Mouse (Mus musculus) lung, embryonic 16.5 days (tissue): Measurements from ENCODE around the gene Pou2f1. TPM values are rescaled to one million over a fixed set of nuclear protein-coding genes. Genes with fewer than 3 reads are reported as not detected.

Experiments used
- ATAC-seq: fragments of 200-750 bp; cut with Nextera tagmentation; 2 replicates; pipeline ENCODE4 v1.8.0; 2017; ENCODE audit warnings: low read depth, mild to moderate bottlenecking, moderate library complexity
- H3K27ac ChIP-seq: fragments of 300-500 bp; sonication (generic); 2 replicates; pipeline ENCODE4 v1.5.1; 2014; ENCODE audit warnings: mild to moderate bottlenecking, control low read depth, low read length
- H3K27me3 ChIP-seq: fragments of 300-500 bp; sonication (generic); 2 replicates; pipeline ENCODE4 v1.6.1; 2014; ENCODE audit warnings: low read depth, low read length, mixed read lengths; ENCODE audit not compliant: control insufficient read depth, insufficient read depth
- H3K36me3 ChIP-seq: fragments of 300-500 bp; sonication (generic); 2 replicates; pipeline ENCODE4 v1.6.1; 2014; ENCODE audit warnings: low read length; ENCODE audit not compliant: control insufficient read depth, insufficient read depth
- H3K4me1 ChIP-seq: fragments of 300-500 bp; sonication (generic); replicated peaks from 2 replicates; pipeline ENCODE4 v1.6.1; 2014; ENCODE audit warnings: low read length, mixed read lengths; ENCODE audit not compliant: control insufficient read depth, insufficient read depth
- H3K4me2 ChIP-seq: fragments of 300-500 bp; sonication (generic); 2 replicates; pipeline ENCODE4 v1.6.1; 2014; ENCODE audit warnings: low read depth, low read length, control low read depth
- H3K4me3 ChIP-seq: fragments of 300-500 bp; sonication (generic); 2 replicates; pipeline ENCODE4 v1.5.1; 2014; ENCODE audit warnings: mild to moderate bottlenecking, low read length, control low read depth
- H3K9ac ChIP-seq: fragments of 300-500 bp; sonication (generic); 2 replicates; pipeline ENCODE4 v1.6.1; 2014; ENCODE audit warnings: low read length, control low read depth
- H3K9me3 ChIP-seq: fragments of 300-500 bp; sonication (generic); 2 replicates; pipeline ENCODE4 v1.6.1; 2016; ENCODE audit warnings: low read length; ENCODE audit not compliant: control insufficient read depth
- WGBS: fragments of 180-500 bp; shearing (Covaris S2); extraction: QIAGEN DNeasy Blood & Tissue Kit; methylation state at CpG from one replicate; pipeline ENCODE4 v1.1.7; 2014; 5-methylcytosine and 5-hydroxymethylcytosine counted together
- polyA plus RNA-seq: library from polyadenylated mRNA; unstranded; fragments of >200 nt; fragmentation: Nextera tagmentation; extraction: Ambion mirVana; gene quantifications from 2 replicates; pipeline ENCODE4 v1.2.1, GENCODE M21; 2015

Gene Pou2f1
- polyA plus RNA-seq, 1 experiment from 2014 or later: 16.3 TPM

GRCm38 (mm10) chr1:165909471-165909870 is 93.0 kb downstream of the Pou2f1 start:
- Histone ChIP-seq H3K4me3 (no peak overlapping the region), H3K9ac (no peak overlapping the region), H3K36me3 (peaks cover 6% of the 10 kb centered on the region), H3K4me2 (no peak overlapping the region), H3K4me1 (no peaks in the 10 kb centered on the region), H3K9me3 (no peaks in the 10 kb centered on the region), H3K27ac (no peak overlapping the region), H3K27me3 (no peaks in the 10 kb centered on the region)
- ATAC-seq: no peak
- 95% methylated on average over 3 of the region's 3 CpGs for WGBS

GRCm38 (mm10) chr1:165908806-165909205 is 93.7 kb downstream of the Pou2f1 start:
- WGBS: 79% methylated on average over 3 of the region's 3 CpGs
- no peaks in the 10 kb centered on the region for H3K27me3 ChIP-seq
- no peaks in the 10 kb centered on the region for H3K4me1 ChIP-seq
- H3K4me2 ChIP-seq: no peak overlapping the region
- H3K27ac ChIP-seq: no peak overlapping the region
- H3K9me3 ChIP-seq: no peaks in the 10 kb centered on the region
- H3K4me3 ChIP-seq: no peak overlapping the region
- H3K9ac ChIP-seq: no peak overlapping the region
- H3K36me3 ChIP-seq: peaks cover 6% of the 10 kb centered on the region
- no peak for ATAC-seq

GRCm38 (mm10) chr1:165908153-165908552 is 94.3 kb downstream of the Pou2f1 start:
- Histone ChIP-seq H3K4me1 (no peaks in the 10 kb centered on the region), H3K9me3 (no peaks in the 10 kb centered on the region), H3K36me3 (peaks cover 6% of the 10 kb centered on the region), H3K9ac (no peak overlapping the region), H3K27me3 (no peaks in the 10 kb centered on the region), H3K4me2 (no peak overlapping the region), H3K4me3 (no peak overlapping the region), H3K27ac (no peak overlapping the region)
- ATAC-seq: no peak
- 87% methylated on average over 2 of the region's 2 CpGs for WGBS

- H3K36me3 ChIP-seq: peaks cover 7% of the 10 kb centered on the region
- ATAC-seq: no peak
- no peak overlapping the region for H3K4me3 ChIP-seq
- H3K27me3 ChIP-seq: no peaks in the 10 kb centered on the region
- 92% methylated on average over 1 of the region's 1 CpGs for WGBS
- no peak overlapping the region for H3K9ac ChIP-seq
- no peak overlapping the region for H3K4me2 ChIP-seq
- H3K4me1 ChIP-seq: no peaks in the 10 kb centered on the region
- H3K9me3 ChIP-seq: no peaks in the 10 kb centered on the region
- no peak overlapping the region for H3K27ac ChIP-seq
Observed at GRCm38 (mm10) chr1:165903596-165903995, 98.9 kb downstream of the Pou2f1 start.

GRCm38 (mm10) chr1:165891686-165892085 is 110.8 kb downstream of the Pou2f1 start:
- no peaks in the 10 kb centered on the region for H3K27me3 ChIP-seq
- H3K27ac ChIP-seq: no peak overlapping the region
- ATAC-seq: no peak
- H3K36me3 ChIP-seq: peaks cover 19% of the 10 kb centered on the region
- no peaks in the 10 kb centered on the region for H3K9me3 ChIP-seq
- H3K4me1 ChIP-seq: no peaks in the 10 kb centered on the region
- H3K4me3 ChIP-seq: no peak overlapping the region
- no peak overlapping the region for H3K9ac ChIP-seq
- 79% methylated on average over 2 of the region's 2 CpGs for WGBS
- H3K4me2 ChIP-seq: no peak overlapping the region

- Histone ChIP-seq H3K9ac (no peak overlapping the region), H3K27me3 (no peaks in the 10 kb centered on the region), H3K27ac (no peak overlapping the region), H3K4me1 (no peaks in the 10 kb centered on the region), H3K36me3 (peaks cover 7% of the 10 kb centered on the region; the same call in 1 of the 2 replicates), H3K4me2 (no peak overlapping the region), H3K4me3 (no peak overlapping the region), H3K9me3 (no peaks in the 10 kb centered on the region)
- 75% methylated on average over 8 of the region's 8 CpGs for WGBS
- ATAC-seq: no peak
Observed at GRCm38 (mm10) chr1:165882146-165882900, 120.2 kb downstream of the Pou2f1 start.

- no peaks in the 10 kb centered on the region for H3K27me3 ChIP-seq
- no peak overlapping the region for H3K9ac ChIP-seq
- no peak overlapping the region for H3K27ac ChIP-seq
- H3K36me3 ChIP-seq: peaks cover 11% of the 10 kb centered on the region; the same call in 1 of the 2 replicates
- ATAC-seq: no peak
- H3K4me2 ChIP-seq: no peak overlapping the region
- H3K9me3 ChIP-seq: no peaks in the 10 kb centered on the region
- 97% methylated on average over 2 of the region's 2 CpGs for WGBS
- 0 out of 2 replicates have a peak, but pooled peaks cover 5% of the 10 kb centered on the region for H3K4me1 ChIP-seq
- H3K4me3 ChIP-seq: no peak overlapping the region
Observed at GRCm38 (mm10) chr1:165878751-165879150, 123.7 kb downstream of the Pou2f1 start.

- Histone ChIP-seq H3K27ac (no peak overlapping the region), H3K4me2 (no peak overlapping the region), H3K36me3 (peaks cover 11% of the 10 kb centered on the region; the same call in 1 of the 2 replicates), H3K4me3 (no peak overlapping the region), H3K27me3 (no peaks in the 10 kb centered on the region), H3K9ac (no peak overlapping the region), H3K9me3 (no peaks in the 10 kb centered on the region), H3K4me1 (0 out of 2 replicates have a peak, but pooled peaks cover 5% of the 10 kb centered on the region)
- ATAC-seq: no peak
- 82% methylated on average over 6 of the region's 6 CpGs for WGBS
Observed at GRCm38 (mm10) chr1:165875520-165876284, 126.8 kb downstream of the Pou2f1 start.

GRCm38 (mm10) chr1:165874645-165875044 is 127.8 kb downstream of the Pou2f1 start:
- Histone ChIP-seq H3K36me3 (peaks cover 7% of the 10 kb centered on the region; the same call in 1 of the 2 replicates), H3K9ac (no peak overlapping the region), H3K4me3 (no peak overlapping the region), H3K27me3 (no peaks in the 10 kb centered on the region), H3K4me2 (no peak overlapping the region), H3K9me3 (no peaks in the 10 kb centered on the region), H3K27ac (no peak overlapping the region; the same call in 1 of the 2 replicates), H3K4me1 (0 out of 2 replicates have a peak, but pooled peaks cover 5% of the 10 kb centered on the region)
- WGBS: 35% methylated on average over 8 of the region's 8 CpGs
- ATAC-seq: peak; percentile 98
